Mouse (Mus musculus) liver, postnatal 0 days (tissue): ENCODE results near the gene Nfib.

Experiments
- CTCF ChIP-seq: sonication (generic); IDR thresholded peaks from 2 replicates; pipeline ENCODE4 v1.5.1; 2016; ENCODE audit warnings: antibody characterized with exemption, low read depth
- EP300 ChIP-seq: IDR thresholded peaks from 2 replicates; pipeline ENCODE4 v1.6.1; 2016; ENCODE audit warnings: antibody characterized with exemption, low read depth, mild to moderate bottlenecking

DNA sequence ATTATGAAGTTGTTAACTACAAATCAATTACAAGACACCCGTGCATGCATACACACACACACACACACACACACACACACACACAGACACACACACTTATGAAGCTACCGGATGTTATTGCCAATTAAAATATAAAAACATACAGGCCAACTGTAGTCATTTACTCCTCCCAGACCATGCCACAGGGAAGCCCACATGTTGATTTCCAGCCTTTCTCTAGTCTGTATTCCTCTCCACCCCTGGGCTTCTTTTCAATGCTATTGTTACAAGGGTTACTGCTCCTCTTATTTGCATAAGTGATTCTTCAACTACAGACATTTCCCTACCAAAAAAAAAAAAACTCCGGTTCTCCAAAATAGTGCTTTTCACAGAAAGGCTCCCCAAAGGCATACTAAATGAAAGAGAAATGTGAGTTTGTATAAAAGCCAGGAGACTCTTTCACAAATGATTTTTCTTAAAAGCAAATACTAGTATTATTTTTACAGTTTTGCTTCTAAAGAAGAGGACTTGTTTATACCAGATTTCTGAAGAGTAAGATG, 402.1 kb downstream of the Nfib start:
- TF ChIP-seq CTCF (no peak), EP300 (no peak)
